Mouse (Mus musculus): Measurements from ENCODE around the gene Cd2ap.
"Not testable (repeated sequence)": the region's sequence is repeated elsewhere in the genome, so short reads cannot be mapped to it uniquely, and the experiment has no call there.

Gene Cd2ap

GRCm38 (mm10) chr17:42876001-42876903 is at the start of gene Cd2ap:
Gene Cd2ap (minus strand): TSS chr17:42876665.
- DNase-seq (ENCODE audit: low spot score), result peak; percentile 89

- DNase-seq (ENCODE audit: low spot score), result no peak
These were observed 48.3 kb upstream of the Cd2ap start for GRCm38 (mm10) chr17:42924731-42925130.

GRCm38 (mm10) chr17:42918810-42919209 is 42.3 kb upstream of the Cd2ap start:
- DNase-seq (ENCODE audit: low spot score), result no peak

- DNase-seq (ENCODE audit: low spot score), result no peak
These were observed 38.3 kb upstream of the Cd2ap start for GRCm38 (mm10) chr17:42914726-42915125.

DNA sequence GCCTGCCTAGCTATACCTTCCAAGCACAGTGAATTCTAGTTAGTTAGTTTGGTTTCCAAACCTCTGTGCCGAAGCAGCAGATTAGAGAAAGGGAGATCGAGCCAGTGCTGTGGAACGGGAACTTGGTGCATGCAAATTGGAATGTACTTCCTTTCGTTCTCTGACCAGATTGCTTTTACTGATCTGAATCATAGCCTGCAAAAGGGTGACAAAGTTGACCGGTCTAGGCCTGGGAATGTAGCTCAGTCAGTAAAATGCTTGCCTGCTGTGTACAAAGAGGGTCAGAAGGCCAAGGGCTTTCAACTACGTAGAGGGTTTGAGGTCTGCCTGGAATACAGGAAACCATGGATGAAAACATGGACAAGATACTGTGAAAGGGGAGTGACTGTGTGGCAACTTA is 35.7 kb upstream of the Cd2ap start:
- DNase-seq (ENCODE audit: low spot score), result no peak

DNA sequence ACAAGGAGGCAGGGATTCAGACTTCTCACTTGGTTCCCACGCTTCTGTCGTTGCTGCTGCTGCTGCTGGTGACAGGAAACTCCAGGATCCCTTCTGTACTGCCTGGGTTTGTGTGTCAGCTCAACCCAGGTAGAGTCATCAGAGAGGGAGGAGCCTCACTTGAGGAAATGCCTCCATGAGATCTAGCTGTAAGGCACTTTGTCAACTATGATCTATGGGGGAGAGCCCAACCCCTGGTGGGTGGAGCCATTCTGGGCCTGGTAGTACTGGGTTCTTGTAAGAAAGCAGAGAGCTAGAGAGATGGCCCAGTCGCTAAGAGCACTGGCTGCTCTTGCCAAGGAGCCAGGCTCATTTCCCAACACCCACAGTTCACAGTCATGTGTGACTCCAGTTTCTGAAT is 34.0 kb upstream of the Cd2ap start:
- DNase-seq (ENCODE audit: low spot score), result no peak

DNA sequence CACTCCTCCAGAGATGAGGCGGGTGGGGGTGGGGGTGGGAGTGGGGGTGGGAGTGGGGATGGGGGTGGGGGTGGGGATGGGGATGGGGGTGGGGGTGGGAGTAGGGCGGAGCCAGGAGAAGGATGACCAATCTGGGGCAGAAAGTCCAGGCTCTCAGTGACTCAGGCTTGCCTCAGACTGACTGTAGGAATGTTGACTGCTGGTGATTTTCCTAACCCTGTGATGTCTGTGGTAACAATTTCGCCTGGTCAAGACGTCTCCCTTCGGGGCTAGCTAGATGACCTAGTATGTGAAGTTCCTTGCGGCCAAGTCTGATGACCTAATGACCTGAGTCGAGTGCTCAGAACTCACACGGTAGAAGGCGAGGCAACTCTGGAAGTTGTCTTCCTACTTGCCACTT is 32.9 kb upstream of the Cd2ap start:
- no peak for DNase-seq (ENCODE audit: low spot score)

DNA sequence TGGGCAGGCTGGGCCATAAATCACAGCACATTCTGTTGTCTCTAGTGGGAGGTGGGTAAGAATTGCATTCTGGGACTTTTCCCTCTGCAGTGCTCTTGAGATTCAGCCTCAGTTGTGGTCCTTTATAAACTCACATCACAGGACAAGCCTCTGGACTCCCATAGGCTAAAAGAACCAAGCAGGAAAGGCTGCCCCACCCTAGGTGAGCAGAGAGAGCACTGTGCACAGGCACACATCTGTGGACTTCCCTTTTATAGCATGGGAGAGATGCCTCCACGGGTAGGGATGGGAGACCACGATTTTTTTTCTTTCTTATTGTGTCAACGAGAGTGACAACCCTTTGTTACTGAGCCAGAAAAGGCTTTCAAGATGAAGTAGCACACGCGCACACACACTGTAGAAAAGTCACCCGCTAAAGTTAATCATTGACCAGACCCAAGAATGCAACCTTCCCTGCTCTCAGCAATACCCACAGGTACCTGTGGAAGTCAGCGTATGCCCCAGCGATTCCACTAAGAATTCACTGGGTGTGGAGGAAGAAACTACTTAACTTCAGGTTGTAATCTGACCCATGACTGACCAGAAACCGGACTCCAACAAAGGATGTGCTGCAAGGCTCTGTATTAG is 32.4 kb upstream of the Cd2ap start:
- no peak for DNase-seq (ENCODE audit: low spot score)

GRCm38 (mm10) chr17:42908136-42908535 is 31.7 kb upstream of the Cd2ap start:
- no peak for DNase-seq (ENCODE audit: low spot score)

- DNase-seq (ENCODE audit: low spot score), result not testable (repeated sequence)
These were observed 30.0 kb upstream of the Cd2ap start for GRCm38 (mm10) chr17:42906456-42906855.

- no peak for DNase-seq (ENCODE audit: low spot score)
These were observed 29.5 kb upstream of the Cd2ap start for GRCm38 (mm10) chr17:42905919-42906318.

GRCm38 (mm10) chr17:42900795-42901194 is 24.3 kb upstream of the Cd2ap start:
- DNase-seq (ENCODE audit: low spot score), result no peak

DNA sequence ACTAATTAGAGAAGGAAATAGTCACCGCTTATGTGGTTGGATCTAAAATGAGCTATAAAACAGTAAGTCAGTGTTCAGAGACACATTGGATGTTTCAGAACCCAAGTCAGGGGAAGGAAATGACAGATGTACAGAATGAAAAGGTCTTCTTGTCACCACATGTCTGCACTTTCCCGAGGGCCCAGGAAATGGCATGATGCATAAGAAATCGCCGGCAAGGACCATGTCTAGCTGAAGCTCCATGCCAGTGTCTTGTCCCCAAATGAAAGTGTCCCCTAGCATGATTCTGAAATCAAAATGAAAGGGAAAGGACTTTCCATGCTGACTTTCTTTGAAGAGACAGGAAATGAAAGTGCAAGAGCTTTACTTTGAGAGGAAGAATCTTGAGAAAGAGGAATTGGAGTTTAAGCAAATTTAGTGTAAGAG is 10.8 kb upstream of the Cd2ap start:
- DNase-seq (ENCODE audit: low spot score), result no peak

GRCm38 (mm10) chr17:42885091-42885501 is 8.6 kb upstream of the Cd2ap start:
- no peak for DNase-seq (ENCODE audit: low spot score)

GRCm38 (mm10) chr17:42884382-42884781 is 7.9 kb upstream of the Cd2ap start:
- DNase-seq (ENCODE audit: low spot score), result no peak

- DNase-seq (ENCODE audit: low spot score), result peak; percentile 34
These were observed 7.3 kb upstream of the Cd2ap start for GRCm38 (mm10) chr17:42883769-42884168.

GRCm38 (mm10) chr17:42883315-42883714 is 6.8 kb upstream of the Cd2ap start:
- DNase-seq (ENCODE audit: low spot score), result no peak

DNA sequence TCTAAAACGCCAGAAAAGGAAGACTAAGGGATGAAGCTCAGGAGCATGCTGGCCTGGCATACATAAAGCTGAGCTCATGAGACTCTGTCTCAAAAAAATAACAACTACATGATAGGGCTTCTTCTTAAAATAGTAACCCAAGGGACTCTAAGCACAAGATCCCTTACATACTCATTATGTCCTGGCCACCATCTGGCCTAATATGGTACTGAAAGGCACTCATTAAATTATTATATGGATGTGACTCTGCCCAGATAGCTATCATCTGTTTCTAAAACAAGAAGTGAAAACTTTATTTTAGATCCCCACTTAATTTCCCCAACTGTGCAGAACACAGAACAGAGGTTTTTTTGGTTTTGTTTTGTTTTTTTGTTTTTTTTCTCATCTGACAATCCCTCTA is 6.4 kb upstream of the Cd2ap start:
- DNase-seq (ENCODE audit: low spot score), result no peak

DNA sequence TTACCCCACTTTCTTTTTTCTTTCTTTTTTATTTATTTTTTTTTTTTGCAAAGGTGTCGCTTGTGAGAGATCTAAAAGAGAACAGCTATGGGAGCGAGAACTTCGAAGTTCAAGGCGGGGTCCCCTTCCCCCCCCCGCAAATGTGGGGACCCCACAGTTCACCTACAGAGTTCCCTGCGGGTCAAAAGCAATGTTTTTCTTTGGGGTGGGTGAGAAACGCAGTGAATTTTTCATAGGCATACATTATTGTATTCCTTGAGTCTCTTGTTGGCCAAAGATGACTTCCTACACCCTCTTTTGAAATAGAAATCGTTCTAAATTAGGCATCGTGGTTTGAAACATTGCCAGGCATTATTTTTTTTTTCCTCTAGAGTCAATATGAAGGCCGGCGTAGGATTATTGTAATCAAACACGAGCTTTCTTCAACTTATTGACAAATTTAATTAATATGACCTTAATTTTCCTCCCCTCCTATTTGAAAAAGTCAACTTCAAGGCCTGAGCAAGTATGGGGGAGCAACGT is 500 bp upstream of the Cd2ap start:
- DNase-seq (ENCODE audit: low spot score), result no peak

- DNase-seq (ENCODE audit: low spot score), result peak; percentile 15
These were observed 879 bp downstream of the Cd2ap start for GRCm38 (mm10) chr17:42875571-42876000.

- DNase-seq (ENCODE audit: low spot score), result no peak
These were observed 1.4 kb downstream of the Cd2ap start for GRCm38 (mm10) chr17:42875015-42875414.

DNA sequence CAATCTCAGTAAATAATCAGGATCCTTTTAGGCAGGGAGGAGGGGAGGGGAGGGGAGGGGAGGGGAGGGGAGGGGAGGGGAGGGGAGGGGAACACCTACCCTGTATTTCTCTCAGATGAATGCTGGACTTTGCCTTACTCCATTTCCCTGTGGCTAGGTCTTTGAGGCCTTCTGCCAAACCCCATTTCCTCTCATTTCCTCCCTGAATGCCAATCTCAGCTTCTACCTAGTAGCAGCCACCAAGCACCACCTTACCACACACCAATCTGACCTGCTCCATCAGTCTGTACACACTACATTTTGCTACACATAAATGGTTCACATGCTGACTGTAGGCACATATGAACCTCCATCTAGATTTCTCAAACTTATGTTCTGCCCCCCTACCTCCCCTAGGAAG is 6.0 kb downstream of the Cd2ap start:
- no peak for DNase-seq (ENCODE audit: low spot score)

DNA sequence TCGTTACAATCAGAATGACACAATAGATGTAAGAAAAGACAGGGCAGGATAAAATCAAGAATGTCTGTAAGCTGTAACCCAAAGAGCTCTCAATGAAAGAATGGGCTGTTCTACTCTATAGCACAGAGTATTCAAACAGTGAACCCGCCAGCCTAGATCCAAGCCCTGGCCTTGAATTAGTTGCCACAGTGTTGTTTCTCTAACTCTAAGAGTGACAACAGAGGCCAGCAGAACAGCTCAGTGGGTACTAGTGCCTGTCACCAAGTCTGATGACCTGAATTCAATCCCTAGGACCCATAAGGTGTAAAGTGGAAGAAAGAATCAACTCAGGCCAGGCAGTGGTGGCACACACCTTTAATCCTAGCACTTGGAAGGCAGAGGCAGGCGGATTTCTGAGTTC is 13.3 kb downstream of the Cd2ap start:
- no peak for DNase-seq (ENCODE audit: low spot score)

All from spleen, adult 12 weeks (tissue).